Mouse (Mus musculus) hindbrain, postnatal 0 days (tissue): ENCODE results near the gene Tsc22d3. TPM values are rescaled to one million over a fixed set of nuclear protein-coding genes. Genes with fewer than 3 reads are reported as not detected.

ENCODE experiments used
- ATAC-seq: fragments of 200-750 bp; cut with Nextera tagmentation; 2 replicates; pipeline ENCODE4 v1.8.0; 2017; ENCODE audit warnings: mild to moderate bottlenecking, moderate TSS enrichment, moderate library complexity
- DNase-seq: peaks from one replicate; pipeline ENCODE4 v3.0.0-alpha.2; 2015; ENCODE audit warnings: low spot score
- H3K27ac ChIP-seq: fragments of 300-500 bp; sonication (generic); 2 replicates; pipeline ENCODE4 v1.5.1; 2014; ENCODE audit warnings: mild to moderate bottlenecking
- H3K27me3 ChIP-seq: fragments of 300-500 bp; sonication (generic); 2 replicates; pipeline ENCODE4 v1.6.1; 2014; ENCODE audit warnings: low read length, mixed read lengths; ENCODE audit not compliant: insufficient read depth
- H3K36me3 ChIP-seq: fragments of 300-500 bp; sonication (generic); 2 replicates; pipeline ENCODE4 v1.6.1; 2014; ENCODE audit warnings: low read length, mixed read lengths; ENCODE audit not compliant: insufficient read depth
- H3K4me1 ChIP-seq: fragments of 300-500 bp; sonication (generic); 2 replicates; pipeline ENCODE4 v1.6.1; 2014; ENCODE audit warnings: antibody characterized with exemption, low read length, mixed read lengths; ENCODE audit not compliant: insufficient read depth
- H3K4me2 ChIP-seq: fragments of 300-500 bp; sonication (generic); 2 replicates; pipeline ENCODE4 v1.6.1; 2014; ENCODE audit warnings: low read depth, mild to moderate bottlenecking, low read length, moderate library complexity, mixed read lengths
- H3K4me3 ChIP-seq: fragments of 300-500 bp; sonication (generic); 2 replicates; pipeline ENCODE4 v1.5.1; 2014; ENCODE audit warnings: low read length
- H3K9ac ChIP-seq: fragments of 300-500 bp; sonication (generic); replicated peaks from 2 replicates; pipeline ENCODE4 v1.6.1; 2014; ENCODE audit warnings: mild to moderate bottlenecking, low read length, moderate library complexity, mixed read lengths
- H3K9me3 ChIP-seq: fragments of 300-500 bp; sonication (generic); 2 replicates; pipeline ENCODE4 v1.6.1; 2016; ENCODE audit warnings: low read length, mixed read lengths
- CTCF ChIP-seq: IDR thresholded peaks from 2 replicates; pipeline ENCODE4 v1.5.1; 2016; ENCODE audit warnings: antibody characterized with exemption, control low read depth, low read depth
- WGBS: fragments of 180-500 bp; shearing (Covaris S2); extraction: QIAGEN DNeasy Blood & Tissue Kit; methylation state at CpG from one replicate; pipeline ENCODE4 v1.1.7; 2014; 5-methylcytosine and 5-hydroxymethylcytosine counted together
- polyA plus RNA-seq: library from polyadenylated mRNA; unstranded; fragments of >200 nt; fragmentation: Nextera tagmentation; extraction: Ambion mirVana; gene quantifications from 2 replicates; pipeline ENCODE4 v1.2.1, GENCODE M21; 2015
- total RNA-seq: library from RNA; depleted of rRNA; stranded (reverse); fragments of >200 nt; gene quantifications from 2 replicates; pipeline ENCODE4 v1.2.3, GENCODE M21; 2014; rRNA removed

Gene Tsc22d3
- total RNA-seq (102 and 112 TPM in 2 replicates), polyA plus RNA-seq (114 and 117 TPM in 2 replicates)

DNA sequence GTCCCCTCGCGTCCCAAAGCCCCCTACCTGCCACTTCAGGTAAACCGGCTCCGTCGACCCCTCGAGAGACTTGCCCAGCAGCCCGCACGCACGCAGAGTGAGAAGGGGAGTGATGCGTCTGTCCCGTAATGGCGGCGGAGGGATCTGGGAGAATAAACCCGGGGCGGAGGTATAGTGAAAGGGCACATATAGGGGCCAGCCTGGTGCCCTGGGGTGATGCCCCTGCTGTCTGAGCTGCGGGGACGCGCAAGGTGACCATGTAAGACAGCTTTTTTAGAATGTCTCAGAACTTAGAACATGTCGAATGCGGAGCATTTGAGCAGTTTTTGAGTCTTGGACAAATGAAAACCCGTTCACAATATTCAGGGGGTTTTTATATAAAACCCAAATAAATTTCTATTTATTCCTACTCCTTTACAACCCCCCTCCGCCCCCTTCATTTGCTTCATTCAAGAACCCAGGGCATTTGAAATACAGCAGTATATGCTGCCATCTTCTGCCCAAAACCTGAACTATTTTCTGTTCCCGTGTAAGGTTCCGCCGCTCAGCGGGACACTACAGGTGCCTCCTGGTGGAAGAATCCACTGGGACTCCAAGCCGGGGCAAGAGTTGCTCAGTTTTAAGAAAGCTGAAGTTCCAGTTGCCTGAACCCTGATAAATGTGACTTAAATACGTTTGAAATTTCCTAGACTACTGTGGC lies at the start of gene Tsc22d3:
Tsc22d3 (minus strand) TSS at position 250 of the 700 bp plus-strand sequence.
- Histone ChIP-seq H3K4me3 (peak within 1 kb of the TSS; percentile 50), H3K4me1 (no peaks in the 10 kb centered on the region), H3K9me3 (no peaks in the 10 kb centered on the region), H3K36me3 (no peaks in the 10 kb centered on the region), H3K27me3 (0 out of 2 replicates have a peak, but pooled peaks cover 4% of the 10 kb centered on the region), H3K27ac (no peak within 1 kb of the TSS), H3K9ac (no peak within 1 kb of the TSS), H3K4me2 (peak within 1 kb of the TSS; percentile 64)
- 28% methylated on average over 28 of the region's 28 CpGs for WGBS
- ATAC-seq (0 out of 2 replicates have a peak, but pooled peaks have one; percentile 65), DNase-seq (peak; percentile 72)
- peak; percentile 61 for TF ChIP-seq CTCF

DNA sequence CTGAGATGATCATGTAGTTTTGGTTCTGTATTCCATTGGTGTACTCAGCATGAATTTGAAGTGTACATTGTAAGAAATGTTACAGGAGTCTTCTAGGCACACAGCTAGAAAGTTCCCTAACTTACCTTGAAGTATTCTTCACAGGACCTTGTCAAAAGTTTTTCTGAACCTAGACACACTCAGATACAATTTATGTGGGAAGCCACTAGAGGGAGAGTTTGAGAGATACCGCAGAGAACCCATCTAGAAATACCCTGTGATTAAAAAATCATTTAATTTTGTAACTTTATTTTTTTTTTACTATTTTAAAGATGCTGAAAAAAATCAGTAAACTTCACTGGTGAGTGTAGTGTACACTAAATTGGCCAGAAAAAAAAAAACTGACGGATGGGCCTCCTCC lies 39.1 kb upstream of the Tsc22d3 start:
- no peak overlapping the region for H3K9ac ChIP-seq
- WGBS = 58% methylated on average over 2 of the region's 2 CpGs
- DNase-seq (no peak), ATAC-seq (no peak)
- H3K27ac ChIP-seq = no peak overlapping the region
- H3K27me3 ChIP-seq = no peaks in the 10 kb centered on the region
- TF ChIP-seq CTCF = no peak
- H3K36me3 ChIP-seq = no peaks in the 10 kb centered on the region
- no peaks in the 10 kb centered on the region for H3K9me3 ChIP-seq
- no peaks in the 10 kb centered on the region for H3K4me1 ChIP-seq
- no peak overlapping the region for H3K4me2 ChIP-seq
- no peak overlapping the region for H3K4me3 ChIP-seq

DNA sequence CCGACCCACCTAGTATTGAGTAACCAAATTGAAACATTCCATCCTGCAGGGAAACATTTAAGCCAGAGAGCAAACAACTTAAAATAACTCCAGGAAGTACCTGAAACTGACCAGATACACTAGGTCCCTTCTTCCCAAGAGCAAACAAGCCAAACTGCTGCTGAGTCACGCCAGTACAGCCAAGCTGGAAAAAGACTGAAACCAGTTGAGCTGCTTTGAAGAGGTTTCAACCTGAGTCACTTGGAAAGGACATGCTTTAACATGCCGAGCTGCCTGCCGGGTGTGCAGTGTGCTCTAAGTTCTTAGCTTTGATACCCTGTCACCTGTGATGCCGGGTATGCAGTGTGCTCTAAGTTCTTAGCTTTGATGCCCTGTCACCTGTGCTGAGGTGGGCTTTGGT lies 37.6 kb upstream of the Tsc22d3 start:
- H3K27ac ChIP-seq = no peak overlapping the region

DNA sequence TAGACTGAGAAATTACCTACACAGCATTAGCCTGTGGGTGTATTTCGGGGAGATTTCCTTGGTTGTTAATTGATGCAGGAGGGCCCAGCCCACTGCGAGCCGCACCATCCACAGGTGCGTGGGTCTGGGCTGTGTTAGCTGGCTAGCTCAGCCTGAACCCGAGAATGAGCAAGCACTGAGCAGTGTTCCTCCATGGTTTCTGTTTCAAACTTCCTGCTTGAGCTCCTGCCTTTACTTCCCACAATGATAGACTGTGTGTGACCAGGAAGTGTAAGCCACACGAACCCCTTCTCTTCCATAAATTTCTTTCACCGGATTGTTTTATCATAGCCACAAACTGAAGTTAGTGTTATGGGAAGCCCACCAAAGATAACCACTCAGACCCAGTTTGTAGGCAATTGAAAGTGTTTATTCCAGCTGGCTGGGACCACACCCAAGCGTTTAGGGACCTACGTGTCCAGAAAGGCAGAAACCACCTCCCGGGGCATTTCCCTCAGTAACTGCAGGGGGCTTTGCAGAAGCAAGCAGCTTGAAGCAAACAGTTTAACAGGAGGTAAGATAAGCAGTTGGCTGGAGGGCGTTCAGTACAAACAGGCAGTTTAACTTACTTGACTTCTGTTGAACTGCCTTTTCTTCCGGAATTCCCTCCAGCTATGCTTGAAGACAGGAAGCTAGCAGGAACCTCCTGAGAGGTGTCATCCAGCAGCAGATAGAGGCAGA lies 24.6 kb upstream of the Tsc22d3 start:
- H3K27me3 ChIP-seq = 0 out of 2 replicates have a peak, but pooled peaks cover 4% of the 10 kb centered on the region
- H3K9ac ChIP-seq = no peak overlapping the region
- TF ChIP-seq CTCF = no peak
- DNase-seq = no peak
- no peaks in the 10 kb centered on the region for H3K4me1 ChIP-seq
- H3K4me3 ChIP-seq = no peak overlapping the region
- no peak overlapping the region for H3K4me2 ChIP-seq
- H3K9me3 ChIP-seq = no peaks in the 10 kb centered on the region
- WGBS = 70% methylated on average over 12 of the region's 12 CpGs
- ATAC-seq = no peak
- H3K36me3 ChIP-seq = no peaks in the 10 kb centered on the region
- H3K27ac ChIP-seq = no peak overlapping the region

More for the DNA sequence above, 37.6 kb upstream of the Tsc22d3 start:
- DNase-seq (no peak), ATAC-seq (no peak)
- Histone ChIP-seq H3K36me3 (no peaks in the 10 kb centered on the region), H3K27me3 (no peaks in the 10 kb centered on the region), H3K9ac (no peak overlapping the region), H3K9me3 (no peaks in the 10 kb centered on the region), H3K4me2 (no peak overlapping the region), H3K4me3 (no peak overlapping the region), H3K4me1 (no peaks in the 10 kb centered on the region)
- TF ChIP-seq CTCF = no peak
- WGBS = 86% methylated on average over 5 of the region's 5 CpGs

DNA sequence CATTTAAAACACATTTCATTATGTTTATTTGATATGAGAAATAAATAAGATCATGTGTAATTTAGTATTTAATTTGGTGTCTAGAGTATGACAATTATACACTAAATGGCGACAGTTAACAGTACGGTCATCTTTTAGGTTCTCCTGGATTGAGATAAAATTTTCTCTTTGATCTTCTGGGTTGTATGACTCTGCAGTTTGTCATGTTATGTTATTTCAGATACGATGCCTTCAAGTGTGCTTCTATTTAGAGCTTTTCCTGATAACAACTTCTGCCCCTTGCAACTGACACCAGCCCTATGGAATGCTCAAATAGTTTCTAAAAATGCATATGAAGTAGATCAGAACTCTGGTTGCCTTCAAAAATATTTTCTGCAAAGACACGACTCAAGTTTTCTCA lies 9.5 kb upstream of the Tsc22d3 start:
- H3K27ac ChIP-seq = no peak overlapping the region
- ATAC-seq = no peak
- DNase-seq = no peak
- no peaks in the 10 kb centered on the region for H3K4me1 ChIP-seq
- H3K4me2 ChIP-seq = no peak overlapping the region
- no peak for TF ChIP-seq CTCF
- no peak overlapping the region for H3K9ac ChIP-seq
- no peaks in the 10 kb centered on the region for H3K27me3 ChIP-seq
- H3K9me3 ChIP-seq = no peaks in the 10 kb centered on the region
- WGBS = 87% methylated on average over 4 of the region's 4 CpGs
- H3K36me3 ChIP-seq = no peaks in the 10 kb centered on the region
- no peak overlapping the region for H3K4me3 ChIP-seq

DNA sequence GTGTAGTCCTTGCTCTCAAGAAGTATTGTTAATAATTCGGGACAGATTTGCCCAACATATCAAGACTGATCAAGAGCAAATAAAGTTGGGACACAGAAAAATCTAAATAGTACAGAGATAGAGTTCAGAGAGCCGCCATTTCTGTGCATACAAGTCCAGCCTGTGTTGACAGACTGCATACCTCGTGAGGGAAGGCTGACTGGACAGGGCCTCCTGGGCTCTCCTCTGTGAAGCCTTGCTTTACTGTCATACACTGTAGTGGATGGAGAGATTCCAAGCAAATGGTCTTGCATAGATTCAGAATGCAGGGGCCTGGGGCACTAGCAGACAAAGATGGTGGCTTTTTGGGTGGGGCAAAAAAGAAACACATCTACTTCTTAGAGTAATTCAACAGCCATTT lies 1.4 kb upstream of the Tsc22d3 start:
- no peaks in the 10 kb centered on the region for H3K4me1 ChIP-seq
- no peak overlapping the region for H3K4me3 ChIP-seq
- DNase-seq (no peak), ATAC-seq (no peak)
- WGBS = 65% methylated on average over 3 of the region's 3 CpGs
- H3K27me3 ChIP-seq = 0 out of 2 replicates have a peak, but pooled peaks cover 4% of the 10 kb centered on the region
- no peaks in the 10 kb centered on the region for H3K9me3 ChIP-seq
- no peak overlapping the region for H3K9ac ChIP-seq
- TF ChIP-seq CTCF = no peak
- H3K27ac ChIP-seq = no peak overlapping the region
- no peaks in the 10 kb centered on the region for H3K36me3 ChIP-seq
- H3K4me2 ChIP-seq = no peak overlapping the region
